In the genomic region with DNA sequence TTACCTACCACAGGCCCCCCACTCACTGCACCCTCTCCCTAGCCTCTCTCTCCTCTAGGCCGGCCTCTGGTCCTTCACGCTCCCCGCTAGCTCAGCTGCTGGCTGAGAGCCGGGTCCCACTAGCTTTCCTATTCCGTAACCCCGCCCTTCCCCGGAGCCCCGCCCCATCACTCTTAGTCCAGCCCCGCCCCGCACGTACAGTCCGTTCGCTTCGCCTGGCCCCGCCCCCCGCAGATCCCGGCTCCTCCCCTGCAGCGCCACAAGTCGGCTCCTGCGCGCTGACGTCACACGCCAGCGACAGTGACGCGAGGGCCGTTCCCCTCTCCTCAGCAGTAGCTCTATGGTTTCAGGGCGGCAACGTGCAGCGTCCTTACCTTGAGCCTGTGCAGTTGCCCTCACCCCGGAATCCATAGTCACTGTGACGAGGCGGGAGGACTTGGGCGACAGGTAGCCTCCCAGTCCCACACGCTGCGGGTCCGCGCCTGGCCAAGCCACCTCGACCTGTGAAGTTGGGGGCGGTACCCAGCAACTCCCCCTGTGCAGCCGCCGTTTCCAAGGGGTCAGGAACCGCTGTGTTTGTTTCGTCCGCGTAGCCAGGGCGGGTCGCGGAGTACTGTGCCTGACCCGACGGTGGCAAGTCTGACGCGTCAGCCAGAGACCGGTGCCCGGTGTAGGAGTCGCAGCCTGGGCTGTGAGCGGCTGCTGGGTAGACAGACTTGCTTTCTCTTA, we compare ENCODE assay signal across 8 mouse cellular contexts. TPM values are rescaled to one million over a fixed set of nuclear protein-coding genes. Genes with fewer than 3 reads are reported as not detected.
DNase-seq lines count a peak whose midpoint lies in the region; ATAC-seq and TF ChIP-seq lines count a peak whose summit lies in the region.

Gene Nek1, plus strand, starts transcription at position 286 of the 729 bp plus-strand sequence.

- peak; percentile 75 to 86; a peak in 3 of 4 replicates for TF ChIP-seq POLR2A in MEL (IDR thresholded peaks at IDR 0.05; ENCODE audit: control insufficient read depth in 1 of 2, insufficient read depth in 1 of 2, low read depth in 1 of 2, low read length in 2 of 2, poor library complexity in 1 of 2)
- TF ChIP-seq POLR2A in cerebellum, adult 2 months (IDR thresholded peaks at IDR 0.05; ENCODE audit: borderline replicate concordance, insufficient read depth, low read length), result peak; percentile 95

- peaks cover 10 to 13% of the 10 kb centered on the region in 2 experiments for H3K4me1 ChIP-seq in MEL (ENCODE audit: control insufficient read depth in 1 of 2, insufficient read depth in 2 of 2, low read length in 2 of 2)
- H3K4me1 ChIP-seq in cerebellum, adult 2 months (ENCODE audit: control insufficient read depth, insufficient read depth, low read length), result peaks cover 2% of the 10 kb centered on the region; the same call in 1 of the 2 replicates
- 0 out of 2 replicates have a peak, but pooled peaks cover 5% of the 10 kb centered on the region for H3K4me1 ChIP-seq in forebrain, postnatal 0 days (ENCODE audit: insufficient read depth)
- peaks cover 6% of the 10 kb centered on the region for H3K4me1 ChIP-seq in lung, embryonic 15.5 days

- H3K4me2 ChIP-seq in forebrain, postnatal 0 days (ENCODE audit: low read depth), result peak within 1 kb of the TSS; percentile 80
- H3K4me2 ChIP-seq in lung, embryonic 15.5 days, result peak within 1 kb of the TSS; percentile 78

- WGBS in cerebellum, adult 2 months, result under 1% methylated on average over 56 of the region's 57 CpGs
- WGBS in forebrain, postnatal 0 days, result under 1% methylated on average over 57 of the region's 57 CpGs
- WGBS in lung, embryonic 15.5 days, result under 1% methylated on average over 54 of the region's 57 CpGs

- ATAC-seq in forebrain, postnatal 0 days, result peak; percentile 98
- peak; percentile 97 for ATAC-seq in lung, embryonic 15.5 days (ENCODE audit: borderline replicate concordance, extremely low read depth, low FRiP score, low TSS enrichment)

- H3K27ac ChIP-seq in MEL (ENCODE audit: control insufficient read depth, low read depth, low read length), result peak within 1 kb of the TSS; percentile 86
- peak within 1 kb of the TSS; percentile 40 for H3K27ac ChIP-seq in cerebellum, adult 2 months (ENCODE audit: insufficient read depth, low read length)
- peak within 1 kb of the TSS; percentile 84 for H3K27ac ChIP-seq in forebrain, postnatal 0 days (ENCODE audit: low read depth, low read length)
- H3K27ac ChIP-seq in lung, embryonic 15.5 days, result peak within 1 kb of the TSS; percentile 94

- DNase-seq in MEL (ENCODE audit: low read depth, low spot score), result peak; percentile 98
- DNase-seq in cerebellum, adult 2 months, result peak; percentile 97 to 98
- DNase-seq in forebrain, postnatal 0 days, result peak; percentile 97
- peak; percentile 99 for DNase-seq in heart, postnatal 4 days
- peak; percentile 95 to 97 for DNase-seq in layer of hippocampus, adult 8-10 months (ENCODE audit: low spot score in 2 of 2)
- DNase-seq in ovary, adult 18-20 months (ENCODE audit: low spot score), result peak; percentile 95
- DNase-seq in thymus, postnatal 0 days (ENCODE audit: low spot score), result peak; percentile 98

- H3K79me2 ChIP-seq in MEL (ENCODE audit: control insufficient read depth, insufficient read depth, low read length, poor library complexity), result peaks cover 13% of the 10 kb centered on the region

- no peak for TF ChIP-seq CTCF in MEL (IDR thresholded peaks at IDR 0.05 in 2 of 3, conservative IDR thresholded peaks at IDR 0.05 in 1 of 3; ENCODE audit: control insufficient read depth in 1 of 3, insufficient read depth in 1 of 3, low read depth in 2 of 3, low read length in 3 of 3, poor library complexity in 1 of 3, severe bottlenecking in 1 of 3)
- no peak for TF ChIP-seq CTCF in cerebellum, adult 2 months (IDR thresholded peaks at IDR 0.05; ENCODE audit: borderline replicate concordance, insufficient read depth, low read depth, low read length)
- no peak for TF ChIP-seq CTCF in forebrain, postnatal 0 days (IDR thresholded peaks at IDR 0.05; ENCODE audit: low read depth)

- peak within 1 kb of the TSS; percentile 85 for H3K9ac ChIP-seq in MEL (ENCODE audit: control insufficient read depth, low read depth, low read length, poor library complexity, severe bottlenecking)
- peak within 1 kb of the TSS; percentile 77 for H3K9ac ChIP-seq in forebrain, postnatal 0 days
- peak within 1 kb of the TSS; percentile 59 for H3K9ac ChIP-seq in lung, embryonic 15.5 days

- TF ChIP-seq RAD21 in MEL (IDR thresholded peaks at IDR 0.05; ENCODE audit: low read depth, low read length), result no peak

- no peaks in the 10 kb centered on the region for H3K9me3 ChIP-seq in MEL (replicated peaks; ENCODE audit: insufficient read depth, low read length)
- H3K9me3 ChIP-seq in forebrain, postnatal 0 days (ENCODE audit: low read length), result no peaks in the 10 kb centered on the region
- no peaks in the 10 kb centered on the region for H3K9me3 ChIP-seq in lung, embryonic 15.5 days

- peak in 1 of 2 experiments; percentile 12; a peak in 1 of 4 replicates for TF ChIP-seq EP300 in MEL (IDR thresholded peaks at IDR 0.05; ENCODE audit: low read depth in 1 of 2, low read length in 2 of 2)

- peaks cover 0 to 28% of the 10 kb centered on the region in 2 experiments; a peak in 2 of 4 replicates for H3K36me3 ChIP-seq in MEL (ENCODE audit: control insufficient read depth in 1 of 2, insufficient read depth in 2 of 2, low read length in 2 of 2)
- H3K36me3 ChIP-seq in forebrain, postnatal 0 days (ENCODE audit: insufficient read depth), result no peaks in the 10 kb centered on the region
- no peaks in the 10 kb centered on the region for H3K36me3 ChIP-seq in lung, embryonic 15.5 days

- no peaks in the 10 kb centered on the region for H3K27me3 ChIP-seq in MEL (ENCODE audit: control insufficient read depth in 1 of 2, insufficient read depth in 2 of 2, low read length in 2 of 2)
- H3K27me3 ChIP-seq in cerebellum, adult 2 months (ENCODE audit: control insufficient read depth, insufficient read depth, low read length), result no peaks in the 10 kb centered on the region
- no peaks in the 10 kb centered on the region for H3K27me3 ChIP-seq in forebrain, postnatal 0 days (ENCODE audit: insufficient read depth, low read length)
- H3K27me3 ChIP-seq in lung, embryonic 15.5 days, result no peaks in the 10 kb centered on the region

- peak within 1 kb of the TSS; percentile 92 for H3K4me3 ChIP-seq in MEL (ENCODE audit: control insufficient read depth in 1 of 2, insufficient read depth in 1 of 2, low read depth in 2 of 2, low read length in 2 of 2)
- peak within 1 kb of the TSS; percentile 91 for H3K4me3 ChIP-seq in cerebellum, adult 2 months (replicated peaks; ENCODE audit: insufficient read depth, low read depth, low read length)
- H3K4me3 ChIP-seq in forebrain, postnatal 0 days (ENCODE audit: low read depth, low read length), result peak within 1 kb of the TSS; percentile 98
- peak within 1 kb of the TSS; percentile 70 for H3K4me3 ChIP-seq in lung, embryonic 15.5 days

TF ChIP-seq in MEL, 35 proteins besides CTCF, POLR2A, EP300 and RAD21:
- TF ChIP-seq ZMIZ1 (IDR thresholded peaks at IDR 0.05; ENCODE audit: low read depth, low read length), result peak; percentile 80
- peak; percentile 61 for TF ChIP-seq MAX (IDR thresholded peaks at IDR 0.05; ENCODE audit: low read length)
- peak; percentile 44 for TF ChIP-seq ETS1 (IDR thresholded peaks at IDR 0.05; ENCODE audit: low read depth, low read length)
- peak; percentile 92 for TF ChIP-seq MXI1 (IDR thresholded peaks at IDR 0.05; ENCODE audit: low read depth, low read length)
- peak; percentile 73 for TF ChIP-seq POLR2AphosphoS2 (IDR thresholded peaks at IDR 0.05; ENCODE audit: low read length)
- TF ChIP-seq SIN3A (IDR thresholded peaks at IDR 0.05; ENCODE audit: low read length), result peak; percentile 84; the same call in 1 of the 2 replicates
- 0 out of 2 replicates have a peak, but pooled peaks have one; percentile 29 for TF ChIP-seq ELF1 (IDR thresholded peaks at IDR 0.05; ENCODE audit: low read depth, low read length)
- TF ChIP-seq MYC (IDR thresholded peaks at IDR 0.05; ENCODE audit: low read depth, low read length), result no peak; the same call in 1 of the 2 replicates
- TF ChIP-seq NRF1 (IDR thresholded peaks at IDR 0.05; ENCODE audit: insufficient read depth, low read depth, low read length, poor library complexity, severe bottlenecking), result peak; percentile 42; the same call in 1 of the 2 replicates
- TF ChIP-seq HCFC1 (IDR thresholded peaks at IDR 0.05; ENCODE audit: low read depth, low read length), result peak; percentile 85
- TF ChIP-seq NELFE (IDR thresholded peaks at IDR 0.05; ENCODE audit: low read depth, low read length), result peak; percentile 88
- 0 out of 2 replicates have a peak, but pooled peaks have one; percentile 58 for TF ChIP-seq TBP (IDR thresholded peaks at IDR 0.05; ENCODE audit: low read depth, low read length)
- no peak; the same call in 1 of the 2 replicates for TF ChIP-seq MAZ (IDR thresholded peaks at IDR 0.05; ENCODE audit: low read depth, low read length)
- peak; percentile 56 for TF ChIP-seq TCF12 (IDR thresholded peaks at IDR 0.05; ENCODE audit: low read depth, low read length)
- no peak for TF ChIP-seq E2F4 (IDR thresholded peaks at IDR 0.05; ENCODE audit: borderline replicate concordance, low read depth, low read length)
TF ChIP-seq in MEL: peak in this region for 12.

RNA-seq across cellular contexts. Expression of gene Nek1, which starts in this region (rescaled TPM):
- total RNA-seq in MEL (2012; rRNA removed), result 8.9 and 11.5 TPM in 2 replicates
- polyA plus RNA-seq in MEL (2012; ENCODE audit: insufficient read depth in 1 of 2, insufficient read length in 2 of 2, low read depth in 1 of 2, low replicate concordance in 2 of 2, missing spikeins in 1 of 2), result 10 to 100 TPM; 15.6 to 35.3 TPM
- polyA plus RNA-seq in cerebellum, adult 2 months (2012; rRNA removed), result 22.5 and 23.6 TPM in 2 replicates
- 18.0 and 18.4 TPM in 2 replicates for total RNA-seq in forebrain, postnatal 0 days (2014; rRNA removed)
- 11.6 and 19.5 TPM in 2 replicates for polyA plus RNA-seq in forebrain, postnatal 0 days (2015; fragmentation: Nextera tagmentation; extraction: Ambion mirVana)
- total RNA-seq in heart, postnatal 4 days (2021), result 1 to 10 TPM; 6.2 to 6.9 TPM
- total RNA-seq in layer of hippocampus, adult 8-10 months (2022), result 10 to 100 TPM; 27.4 to 33.9 (median 32.3) TPM
- 15.9 and 18.0 TPM in 2 replicates for polyA plus RNA-seq in lung, embryonic 15.5 days (2015; fragmentation: Nextera tagmentation; extraction: Ambion mirVana)
- 9.5 and 11.8 TPM in 2 replicates for polyA plus RNA-seq in thymus, postnatal 0 days (2015; fragmentation: Nextera tagmentation; extraction: Ambion mirVana)

Comparison
In these comparisons a context has a peak if more than half of its experiments do, and no peak if none do; other contexts are left out.
1. Peak in every context shown above with its lines: DNase-seq, ATAC-seq, H3K4me3 ChIP-seq and H3K27ac ChIP-seq.
2. H3K27ac ChIP-seq: peak in every context shown above with its lines; median percentile 94 in lung, embryonic 15.5 days; 86 in MEL; 84 in forebrain, postnatal 0 days; 40 in cerebellum, adult 2 months.